Mouse (Mus musculus) G1E-ER4 (cell line): ENCODE data around the gene Cbll1. TPM values are rescaled to one million over a fixed set of nuclear protein-coding genes. Genes with fewer than 3 reads are reported as not detected.

Experiments used
- GATA1 ChIP-seq: IDR thresholded peaks from one replicate; pipeline ENCODE4 v1.8.0; 2012; ENCODE audit warnings: low read length, inconsistent platforms
- polyA plus RNA-seq: library from polyadenylated mRNA; stranded (reverse); fragments of >175 nt; gene quantifications from 2 replicates; pipeline ENCODE4 v1.2.3, GENCODE M21; 2012

The Cbll1 gene
- polyA plus RNA-seq, 1 experiment, result 2.9 TPM

- no peak for TF ChIP-seq GATA1
Observed at GRCm38 (mm10) chr12:31511218-31511617, 11.8 kb upstream of the Cbll1 start.

- TF ChIP-seq GATA1, result no peak
Observed at GRCm38 (mm10) chr12:31508496-31508895, 9.1 kb upstream of the Cbll1 start.

GRCm38 (mm10) chr12:31507718-31508364 lies 8.4 kb upstream of the Cbll1 start:
- TF ChIP-seq GATA1, result no peak

- no peak for TF ChIP-seq GATA1
Observed at GRCm38 (mm10) chr12:31503211-31503610, 3.8 kb upstream of the Cbll1 start.

GRCm38 (mm10) chr12:31501266-31501665 lies 1.9 kb upstream of the Cbll1 start:
- no peak for TF ChIP-seq GATA1

- no peak for TF ChIP-seq GATA1
Observed at GRCm38 (mm10) chr12:31500196-31500595, 780 bp upstream of the Cbll1 start.

GRCm38 (mm10) chr12:31498936-31499313 lies 491 bp downstream of the Cbll1 start:
- no peak for TF ChIP-seq GATA1

GRCm38 (mm10) chr12:31486431-31486830 lies 13.0 kb downstream of the Cbll1 start:
- TF ChIP-seq GATA1, result no peak

- no peak for TF ChIP-seq GATA1
Observed at GRCm38 (mm10) chr12:31462615-31463014, 36.8 kb downstream of the Cbll1 start.

- TF ChIP-seq GATA1, result no peak
Observed at GRCm38 (mm10) chr12:31461371-31461770, 38.0 kb downstream of the Cbll1 start.

- no peak for TF ChIP-seq GATA1
Observed at GRCm38 (mm10) chr12:31458474-31458873, 40.9 kb downstream of the Cbll1 start.

- no peak for TF ChIP-seq GATA1
Observed at GRCm38 (mm10) chr12:31456271-31456670, 43.1 kb downstream of the Cbll1 start.

- no peak for TF ChIP-seq GATA1
Observed at GRCm38 (mm10) chr12:31449341-31449740, 50.1 kb downstream of the Cbll1 start.

- no peak for TF ChIP-seq GATA1
Observed at GRCm38 (mm10) chr12:31444827-31445226, 54.6 kb downstream of the Cbll1 start.

GRCm38 (mm10) chr12:31444131-31444546 lies 55.3 kb downstream of the Cbll1 start:
- no peak for TF ChIP-seq GATA1

GRCm38 (mm10) chr12:31439612-31440011 lies 59.8 kb downstream of the Cbll1 start:
- no peak for TF ChIP-seq GATA1

- no peak for TF ChIP-seq GATA1
Observed at GRCm38 (mm10) chr12:31437791-31438190, 61.6 kb downstream of the Cbll1 start.

Other genes with a start within 250 kb of the Cbll1 start
- not detected in 2 replicates for gene Lamb1, start 234.4 kb downstream of the Cbll1 start, polyA plus RNA-seq
- gene Dld, start 148.2 kb downstream of the Cbll1 start, polyA plus RNA-seq, result 8.4 and 11.4 TPM in 2 replicates
- not detected in 2 replicates for gene Slc26a3, start 108.7 kb downstream of the Cbll1 start, polyA plus RNA-seq
- not detected in 2 replicates for gene Slc26a4, start 60.4 kb upstream of the Cbll1 start, polyA plus RNA-seq
- 60.2 and 103 TPM in 2 replicates for gene Bcap29, start 135.0 kb upstream of the Cbll1 start, polyA plus RNA-seq
- gene Dus4l, start 155.2 kb upstream of the Cbll1 start, polyA plus RNA-seq, result 5.5 and 7.2 TPM in 2 replicates
- gene Cog5, start 155.3 kb upstream of the Cbll1 start, polyA plus RNA-seq, result 1.7 and 2.1 TPM in 2 replicates
- not detected in 2 replicates for gene Gpr22, start 214.3 kb upstream of the Cbll1 start, polyA plus RNA-seq